In genomic region chr10:93679191-93680007, GRCm38 (mm10) we compare ENCODE assay signal across 8 mouse cellular contexts. TPM values are rescaled to one million over a fixed set of nuclear protein-coding genes. Genes with fewer than 3 reads are reported as not detected.
DNase-seq lines count a peak whose midpoint lies in the region; ATAC-seq and TF ChIP-seq lines count a peak whose summit lies in the region.

No protein-coding gene starts in this region.

- intact Hi-C loops in heart, postnatal 10 days (cut with DNase I) = no loop called here

- no peaks in the 10 kb centered on the region for H3K9me3 ChIP-seq in erythroblast, embryonic 14.5 days (ENCODE audit: control insufficient read depth, low read length)
- H3K9me3 ChIP-seq in limb, embryonic 14.5 days (ENCODE audit: control insufficient read depth, low read length) = no peaks in the 10 kb centered on the region; the same call in 1 of the 2 replicates
- H3K9me3 ChIP-seq in midbrain, embryonic 14.5 days (ENCODE audit: control insufficient read depth, low read length) = no peaks in the 10 kb centered on the region

- no peak for ATAC-seq in limb, embryonic 14.5 days (ENCODE audit: low FRiP score, low read depth)
- peak; percentile 53; the same call in 1 of the 2 replicates for ATAC-seq in midbrain, embryonic 14.5 days (ENCODE audit: low FRiP score, low TSS enrichment)

- H3K36me3 ChIP-seq in erythroblast, embryonic 14.5 days (ENCODE audit: control insufficient read depth) = no peaks in the 10 kb centered on the region
- no peaks in the 10 kb centered on the region for H3K36me3 ChIP-seq in limb, embryonic 14.5 days (ENCODE audit: control insufficient read depth, insufficient read depth, low read length)
- peaks cover 13% of the 10 kb centered on the region; the same call in 1 of the 2 replicates for H3K36me3 ChIP-seq in midbrain, embryonic 14.5 days (ENCODE audit: control insufficient read depth, insufficient read depth, low read length)

- DNase-seq in adrenal gland, adult 8-10 months = peak; percentile 50
- peak; percentile 63 to 67 for DNase-seq in heart, postnatal 10 days
- no peak for DNase-seq in limb, embryonic 14.5 days (ENCODE audit: low spot score)
- DNase-seq in midbrain, embryonic 14.5 days = no peak
- no peak for DNase-seq in cerebellum, adult 9-10 months
- no peak for DNase-seq in MN1 (ENCODE audit: low spot score)
- no peak for DNase-seq in frontal cortex, postnatal 14 days (ENCODE audit: low spot score in 2 of 2)

- H3K4me2 ChIP-seq in limb, embryonic 14.5 days (replicated peaks; ENCODE audit: low read depth, low read length, severe bottlenecking) = peak overlapping the region; percentile 15; the same call in 1 of the 2 replicates
- H3K4me2 ChIP-seq in midbrain, embryonic 14.5 days (ENCODE audit: low read length) = peak overlapping the region; percentile 45

- H3K27me3 ChIP-seq in erythroblast, embryonic 14.5 days (ENCODE audit: control insufficient read depth) = no peaks in the 10 kb centered on the region
- H3K27me3 ChIP-seq in limb, embryonic 14.5 days (ENCODE audit: control insufficient read depth, insufficient read depth, low read length) = no peaks in the 10 kb centered on the region
- no peaks in the 10 kb centered on the region for H3K27me3 ChIP-seq in midbrain, embryonic 14.5 days (ENCODE audit: control insufficient read depth, insufficient read depth, low read length)

- WGBS in limb, embryonic 14.5 days = 51% methylated on average over 19 of the region's 19 CpGs
- WGBS in midbrain, embryonic 14.5 days = 38% methylated on average over 19 of the region's 19 CpGs

- H3K9ac ChIP-seq in limb, embryonic 14.5 days (ENCODE audit: low read depth, low read length, severe bottlenecking) = no peak overlapping the region
- peak overlapping the region; percentile 37 for H3K9ac ChIP-seq in midbrain, embryonic 14.5 days (replicated peaks; ENCODE audit: low read length)

- peak overlapping the region; percentile 47 for H3K4me3 ChIP-seq in erythroblast, embryonic 14.5 days (replicated peaks)
- H3K4me3 ChIP-seq in limb, embryonic 14.5 days (replicated peaks; ENCODE audit: low read length) = no peak overlapping the region
- H3K4me3 ChIP-seq in midbrain, embryonic 14.5 days (replicated peaks; ENCODE audit: low read depth, low read length) = peak overlapping the region; percentile 18; the same call in 1 of the 2 replicates

- peaks cover 25% of the 10 kb centered on the region for H3K4me1 ChIP-seq in erythroblast, embryonic 14.5 days (ENCODE audit: control insufficient read depth)
- peaks cover 20% of the 10 kb centered on the region for H3K4me1 ChIP-seq in limb, embryonic 14.5 days (ENCODE audit: control insufficient read depth, insufficient read depth, low read length)
- H3K4me1 ChIP-seq in midbrain, embryonic 14.5 days (ENCODE audit: control insufficient read depth, insufficient read depth, low read length) = peaks cover 10% of the 10 kb centered on the region

- TF ChIP-seq POLR2A in limb, embryonic 14.5 days (IDR thresholded peaks at IDR 0.05; ENCODE audit: borderline replicate concordance, extremely low read depth, insufficient read depth, insufficient read length) = no peak

- H3K27ac ChIP-seq in limb, embryonic 14.5 days (replicated peaks; ENCODE audit: low read depth, low read length) = no peak overlapping the region
- H3K27ac ChIP-seq in midbrain, embryonic 14.5 days (replicated peaks; ENCODE audit: low read depth, low read length) = peak overlapping the region; percentile 52; the same call in 1 of the 2 replicates

RNA-seq across cellular contexts. Expression of gene Ntn4, which starts 38.9 kb away (rescaled TPM):
- total RNA-seq in adrenal gland, adult 8-10 months (2022) = 10 to 100 TPM; 20.1 to 30.3 (median 26.3) TPM
- not detected in 2 replicates for polyA plus RNA-seq in erythroblast, embryonic 14.5 days (2012)
- total RNA-seq in heart, postnatal 10 days (2021) = 10 to 100 TPM; 24.6 to 36.4 TPM
- polyA plus RNA-seq in limb, embryonic 14.5 days (2012; rRNA removed) = 3.6 and 4.0 TPM in 2 replicates
- polyA plus RNA-seq in limb, embryonic 14.5 days (2014; fragmentation: Nextera tagmentation; extraction: Ambion mirVana) = 1.3 and 1.4 TPM in 2 replicates
- polyA plus RNA-seq in midbrain, embryonic 14.5 days (2014; fragmentation: Nextera tagmentation; extraction: Ambion mirVana) = 0.86 and 2.0 TPM in 2 replicates

Comparison
In these comparisons a context has a peak if more than half of its experiments do, and no peak if none do; other contexts are left out.
1. DNase-seq: peak in adrenal gland, adult 8-10 months (single experiment) and heart, postnatal 10 days (2 of 2); none in limb, embryonic 14.5 days (single experiment), midbrain, embryonic 14.5 days (single experiment), cerebellum, adult 9-10 months (single experiment), MN1 (single experiment) and frontal cortex, postnatal 14 days (0 of 2).